Mouse (Mus musculus) c-Kit-positive CD71-positive TER-119-positive erythroid progenitor cells, embryonic 14.5 days (primary cell): ENCODE results near the gene Dgkg.

Experiments
- DNase-seq: peaks from one replicate; pipeline ENCODE4 v3.0.0-alpha.2; 2013; ENCODE audit warnings: low spot score

Gene Dgkg

DNA sequence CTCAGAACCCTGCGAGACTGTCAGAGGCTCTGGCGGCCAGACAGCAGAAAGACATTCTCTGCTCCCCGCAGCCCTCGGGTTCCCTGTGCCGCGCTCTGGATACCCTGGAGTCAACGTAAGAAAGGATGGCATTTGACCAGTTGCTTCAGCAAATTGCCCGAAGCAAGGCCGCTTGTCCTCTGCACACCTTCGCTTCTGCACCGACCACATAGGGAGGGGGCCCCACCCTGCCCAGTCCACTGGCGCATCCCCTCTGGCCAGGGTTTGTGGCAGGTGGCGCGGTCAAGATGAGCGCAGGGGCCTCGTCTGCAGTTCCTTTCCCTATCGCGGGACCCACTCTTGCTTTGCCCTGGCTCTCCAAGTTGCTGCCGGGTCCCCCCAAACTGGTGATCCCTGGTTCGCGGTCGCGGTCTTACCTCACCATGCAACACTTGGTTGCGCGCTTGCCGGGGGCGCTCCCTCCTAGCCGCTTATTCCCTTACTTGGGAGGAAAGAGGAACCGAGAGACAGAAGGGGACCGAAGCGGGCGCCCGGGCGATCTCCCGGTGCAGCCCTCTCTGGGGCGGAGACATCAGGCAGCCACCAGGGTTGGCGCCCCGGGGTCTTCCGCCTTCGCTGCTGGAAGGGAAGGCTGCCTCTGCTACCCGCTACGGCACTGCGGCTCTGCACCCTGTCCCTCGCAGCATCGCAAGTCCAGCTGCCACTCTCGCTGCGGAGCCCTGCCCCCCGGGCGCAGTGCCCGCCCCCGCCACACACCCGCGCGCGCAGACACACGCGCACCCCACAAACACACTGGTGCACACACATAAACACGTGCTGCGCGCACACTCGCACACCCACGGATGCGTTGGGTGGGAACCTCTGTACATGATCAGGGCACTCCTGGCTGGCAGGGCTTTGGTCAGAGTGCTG lies at the start of gene Dgkg:
Gene Dgkg, minus strand, starts transcription at position 689 of the 912 bp plus-strand sequence.
- no peak for DNase-seq

DNA sequence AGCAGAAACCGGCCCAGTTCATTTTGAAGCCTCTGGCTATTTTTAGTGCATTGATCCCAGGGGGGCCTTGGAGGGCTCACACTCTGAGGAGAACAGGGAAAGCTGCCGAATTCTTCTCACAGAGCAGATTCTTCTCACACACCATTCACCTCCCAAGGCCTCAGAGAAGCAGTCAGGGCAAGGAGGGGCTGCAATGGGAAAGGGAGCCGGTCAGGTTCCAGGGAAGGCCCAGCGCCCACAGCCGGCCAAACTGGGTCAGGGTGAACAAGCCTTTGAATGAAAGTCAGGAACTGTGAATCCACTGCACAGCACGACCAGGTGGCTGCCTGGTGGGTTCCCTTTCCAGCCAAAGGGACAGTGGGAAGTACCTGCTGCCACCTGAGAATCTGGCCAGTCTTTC lies 47.9 kb upstream of the Dgkg start:
- DNase-seq, result no peak

DNA sequence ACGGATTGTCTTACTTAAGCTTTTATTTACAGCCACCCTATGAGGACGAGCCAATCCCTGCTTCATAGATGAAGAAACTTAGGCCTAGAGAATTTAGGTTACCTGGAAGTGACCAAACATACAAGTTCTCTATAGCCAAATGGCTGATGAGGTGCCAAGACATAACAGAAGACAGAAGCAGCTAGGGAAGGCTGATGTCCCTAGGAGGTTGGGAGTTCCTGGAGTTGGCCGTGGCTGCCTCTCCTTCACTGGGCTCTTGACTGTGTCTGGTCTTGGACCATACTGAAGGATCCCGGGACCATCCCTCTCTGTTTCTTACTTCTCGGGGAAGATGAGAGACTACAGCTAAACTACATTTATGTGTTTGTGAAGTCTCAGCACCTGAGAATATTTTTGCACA lies 47.1 kb upstream of the Dgkg start:
- no peak for DNase-seq

DNA sequence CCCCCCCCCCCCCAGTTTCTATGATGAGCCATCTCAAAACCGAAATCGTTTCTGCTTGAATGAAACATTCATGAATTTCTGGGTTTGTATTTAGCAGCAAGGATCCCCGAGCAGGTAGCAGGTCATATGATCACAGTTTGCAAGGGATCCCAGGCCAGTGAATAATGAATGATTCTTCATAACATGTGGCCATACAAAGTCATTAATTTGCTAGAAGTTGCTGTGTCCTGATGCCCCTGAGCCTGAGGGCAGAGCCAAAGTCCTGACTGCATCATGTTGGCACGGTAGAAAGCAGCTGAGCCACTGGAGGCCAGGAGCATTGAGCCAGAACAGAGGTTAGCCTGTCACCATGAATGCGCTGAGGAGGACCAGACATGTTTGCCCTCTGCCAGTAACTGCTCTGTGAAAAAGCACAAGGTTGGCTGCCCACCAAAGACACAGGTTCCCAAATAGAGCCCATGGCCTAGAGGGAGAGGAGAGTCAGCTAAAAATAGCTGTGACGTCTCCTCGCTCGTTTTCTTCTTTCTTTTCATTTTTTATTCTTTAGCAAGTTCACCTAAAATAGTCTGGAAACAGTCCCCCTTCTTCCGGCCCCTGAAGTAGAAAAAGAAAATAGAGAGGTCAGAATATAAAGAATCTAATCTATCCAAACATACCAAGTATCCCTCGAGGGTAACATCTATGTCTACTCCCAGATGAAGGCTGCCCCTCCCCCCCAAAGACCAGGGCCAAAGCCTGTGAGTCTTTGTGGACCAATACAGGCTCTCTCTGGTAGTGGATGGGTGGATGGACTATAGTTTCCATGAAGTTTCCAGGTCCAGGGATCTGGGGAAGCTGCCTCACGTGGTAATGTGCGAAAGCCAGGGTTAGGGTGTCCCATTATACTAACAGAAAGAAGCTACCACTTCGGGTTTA lies 42.1 kb upstream of the Dgkg start:
- DNase-seq, result no peak

DNA sequence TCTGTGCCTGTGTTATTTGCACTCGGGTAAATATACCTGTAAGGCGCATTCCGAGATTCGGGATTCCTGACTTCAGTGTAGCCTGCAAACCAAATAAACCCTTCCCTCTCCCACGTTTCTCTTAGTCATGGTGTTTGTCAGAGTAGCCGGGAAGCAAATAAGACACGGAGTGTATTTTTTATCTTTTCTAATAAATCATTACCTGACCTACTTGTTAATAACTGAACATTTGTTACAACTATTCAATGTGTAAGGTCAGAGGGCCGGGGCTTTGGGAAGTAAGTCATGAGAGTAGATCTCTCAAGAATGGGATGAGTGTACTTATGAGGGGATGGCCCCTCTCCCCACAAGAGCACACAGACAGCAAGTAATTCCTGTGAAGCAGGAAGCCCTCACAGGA lies 41.1 kb upstream of the Dgkg start:
- no peak for DNase-seq

DNA sequence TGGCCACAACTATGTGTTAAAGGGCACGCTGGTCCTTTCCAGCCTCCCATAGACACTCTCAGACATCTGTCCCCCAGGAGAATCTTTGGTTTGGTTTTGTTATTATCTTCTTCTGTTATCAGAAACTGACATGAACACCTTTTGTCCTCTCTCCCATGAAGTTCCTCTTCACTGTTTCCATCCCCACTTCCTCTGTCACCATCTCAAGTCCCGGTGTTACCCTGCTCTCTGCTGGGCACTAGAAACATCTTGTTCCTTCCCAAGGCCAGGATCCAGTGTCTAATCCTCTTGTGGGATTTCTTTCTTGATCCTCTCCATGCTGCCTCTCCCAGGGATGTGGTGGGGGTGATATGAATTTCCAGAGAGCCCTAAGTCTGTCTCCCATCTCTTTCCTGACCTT lies 32.6 kb upstream of the Dgkg start:
- DNase-seq, result no peak

DNA sequence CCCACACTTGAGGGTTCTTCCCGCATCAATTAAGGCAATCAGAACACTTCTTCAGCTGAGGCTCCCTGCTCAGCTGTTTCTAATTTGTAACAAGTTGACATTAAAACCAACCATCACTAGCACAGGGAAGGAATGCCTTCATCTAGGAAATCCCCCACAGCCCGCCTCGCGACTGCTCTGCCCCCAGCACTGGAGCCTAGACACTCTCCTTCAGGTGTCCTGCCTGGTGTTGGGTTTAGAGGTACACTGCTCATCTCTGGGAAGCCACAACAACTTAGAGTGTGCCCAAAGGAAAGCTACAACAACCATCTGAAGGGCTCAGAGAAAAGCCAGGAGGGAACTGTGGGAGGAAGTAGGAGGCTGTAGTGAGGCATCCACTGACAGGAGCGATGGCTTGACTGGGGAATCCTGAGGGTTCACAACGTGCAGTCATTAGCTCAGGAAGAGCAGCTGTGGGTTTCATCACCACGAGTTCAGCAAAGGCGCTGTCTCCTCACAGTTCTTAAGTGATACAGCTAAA lies 30.8 kb upstream of the Dgkg start:
- no peak for DNase-seq

DNA sequence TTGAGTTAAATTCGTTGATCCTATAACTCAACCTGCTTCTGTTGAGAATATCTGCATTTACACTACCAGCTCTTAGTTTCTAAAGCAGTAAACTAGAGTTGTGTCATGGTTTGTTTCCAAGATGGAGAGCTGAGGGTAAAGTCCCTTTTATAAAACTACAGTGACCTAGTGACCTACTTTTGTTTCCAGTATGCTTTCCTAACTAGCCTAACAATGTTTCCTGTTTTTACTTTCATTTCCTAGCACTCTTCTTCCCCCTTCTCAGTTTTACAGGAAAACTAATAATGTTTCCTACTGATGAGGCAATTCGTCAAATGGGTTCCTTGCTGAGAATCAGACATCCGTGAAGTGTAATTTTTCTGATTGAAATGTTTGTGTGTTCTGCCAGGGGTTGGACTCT lies 26.6 kb upstream of the Dgkg start:
- DNase-seq, result no peak

DNA sequence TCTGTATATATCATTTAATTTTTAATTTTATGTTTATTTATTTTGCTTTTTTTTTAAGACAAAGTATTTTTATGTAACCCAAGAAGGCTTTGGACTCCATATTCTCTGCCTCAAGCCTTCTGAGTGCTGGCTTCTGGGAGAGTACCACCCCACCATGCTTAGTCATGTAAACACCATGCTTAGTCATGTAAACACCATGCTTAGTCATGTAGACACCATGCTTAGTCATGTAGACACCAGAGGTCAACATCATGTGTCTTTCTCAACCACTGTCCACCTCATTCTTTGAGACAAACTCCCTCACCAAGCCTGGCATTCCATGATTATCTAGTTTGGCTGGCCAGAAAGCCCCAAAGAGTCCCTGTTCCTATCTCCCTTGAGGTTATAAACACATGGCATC lies 25.7 kb upstream of the Dgkg start:
- no peak for DNase-seq

DNA sequence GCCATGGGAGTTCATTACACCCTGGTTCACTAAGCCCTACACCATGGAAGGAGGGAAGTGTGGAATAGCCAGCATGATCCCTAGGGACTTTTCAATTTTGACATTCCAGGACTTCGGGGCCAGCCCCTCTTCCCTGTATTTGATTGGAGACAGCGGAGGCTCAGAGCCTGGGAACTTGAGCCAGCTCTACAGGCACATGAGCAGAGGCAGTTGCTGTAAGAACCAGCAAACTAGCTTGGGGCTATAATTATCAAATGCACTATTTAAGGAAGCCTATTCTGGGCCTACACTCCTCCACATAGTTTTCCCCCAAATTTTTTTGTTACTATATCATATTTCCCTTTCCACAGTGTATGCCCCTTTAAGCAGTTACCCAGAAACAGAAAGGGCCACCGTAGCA lies 22.6 kb upstream of the Dgkg start:
- no peak for DNase-seq

DNA sequence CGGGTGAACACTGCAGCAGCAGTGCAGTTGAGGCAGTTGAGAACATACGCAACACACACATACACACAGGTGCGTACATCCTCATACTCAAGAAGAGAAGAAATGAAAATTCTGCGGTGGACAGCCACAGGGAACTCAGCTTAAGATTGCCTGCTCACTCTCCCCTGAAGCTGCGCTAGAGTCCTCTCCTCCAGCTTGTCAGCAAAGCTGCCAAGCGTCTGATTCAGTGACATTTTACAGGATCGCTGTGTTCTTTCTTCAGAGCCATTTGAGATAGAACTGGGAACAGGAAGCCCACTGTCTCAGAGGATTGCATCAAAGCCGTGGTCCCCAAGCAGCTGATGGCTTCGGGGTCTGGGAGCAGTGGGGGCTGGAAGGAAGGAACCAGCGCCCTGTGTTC lies 17.6 kb upstream of the Dgkg start:
- DNase-seq, result no peak

DNA sequence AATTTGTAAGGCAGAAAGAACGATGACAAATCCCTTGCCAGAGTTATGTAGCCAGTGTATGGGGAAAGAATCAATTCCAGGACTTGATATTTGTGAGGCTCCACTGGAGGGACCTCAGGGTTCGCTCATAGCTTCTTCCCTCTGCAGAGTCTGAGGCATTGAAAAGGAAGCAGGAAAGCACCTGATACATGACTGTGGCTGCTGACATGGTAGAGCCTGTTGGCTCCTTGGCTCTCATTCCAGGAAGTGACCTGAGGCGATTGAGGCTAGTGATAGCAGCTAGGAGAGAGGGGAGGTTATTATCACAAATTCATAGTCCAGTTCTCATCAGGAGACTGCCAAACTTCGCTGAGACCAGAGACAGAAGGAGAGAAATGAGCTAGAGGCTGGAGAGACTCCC lies 17.1 kb upstream of the Dgkg start:
- no peak for DNase-seq

DNA sequence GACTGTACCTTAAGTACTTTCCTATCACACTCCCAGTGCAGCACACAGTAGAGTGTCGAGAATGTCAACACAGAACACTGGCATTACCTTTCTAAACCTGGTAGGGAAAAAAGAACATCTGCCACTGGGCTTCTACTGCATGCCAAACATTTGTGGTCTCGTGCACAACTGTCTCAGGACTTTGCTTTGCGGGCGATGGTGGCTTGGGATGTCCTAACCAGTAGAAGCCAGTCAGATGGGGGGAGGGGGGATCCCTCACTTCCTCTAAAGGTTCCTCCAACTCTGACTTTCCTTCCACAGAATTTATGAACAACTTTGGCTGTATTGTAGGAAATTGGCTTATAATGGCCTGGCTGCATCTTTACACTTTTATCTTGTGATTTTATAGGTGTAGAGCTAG lies 7.0 kb upstream of the Dgkg start:
- DNase-seq, result no peak

DNA sequence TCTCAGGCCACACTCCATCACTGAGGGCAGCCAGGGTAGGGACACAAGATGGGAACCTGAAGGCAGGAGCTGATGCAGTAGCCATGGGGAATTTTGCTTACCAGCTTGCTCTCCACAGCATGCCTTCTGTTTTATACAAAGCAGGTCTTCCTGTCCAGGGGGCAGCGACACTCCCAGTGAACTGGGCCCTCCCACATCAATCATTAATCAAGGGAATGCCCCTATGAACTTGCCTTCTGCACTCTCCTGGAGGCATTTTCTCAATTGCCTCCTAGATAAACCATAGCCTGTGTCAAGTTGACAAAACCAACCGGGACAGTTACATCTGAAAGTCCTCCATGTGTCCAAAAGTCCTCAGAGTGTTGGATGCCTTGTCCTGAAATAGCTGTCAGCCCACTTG lies 6.1 kb upstream of the Dgkg start:
- no peak for DNase-seq

DNA sequence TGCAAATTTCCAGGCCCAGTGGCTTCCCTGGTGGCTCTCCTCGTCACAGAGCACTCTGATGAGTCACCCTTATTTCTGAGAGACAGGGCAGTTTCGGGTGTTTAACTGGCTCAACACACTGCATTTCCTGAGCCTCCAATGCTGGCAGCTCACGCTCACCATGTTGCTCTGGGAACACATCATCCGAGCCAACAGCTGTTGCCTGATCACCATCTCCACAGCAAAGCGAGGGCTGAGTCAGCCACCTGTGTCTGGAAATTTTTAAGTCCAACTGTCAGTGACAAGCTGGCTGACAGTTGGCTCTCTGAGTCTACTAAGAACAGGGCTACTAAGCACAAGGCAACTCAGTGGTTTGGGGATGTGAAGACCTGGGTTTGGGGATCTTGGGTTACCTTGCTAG lies 4.1 kb upstream of the Dgkg start:
- DNase-seq, result no peak

DNA sequence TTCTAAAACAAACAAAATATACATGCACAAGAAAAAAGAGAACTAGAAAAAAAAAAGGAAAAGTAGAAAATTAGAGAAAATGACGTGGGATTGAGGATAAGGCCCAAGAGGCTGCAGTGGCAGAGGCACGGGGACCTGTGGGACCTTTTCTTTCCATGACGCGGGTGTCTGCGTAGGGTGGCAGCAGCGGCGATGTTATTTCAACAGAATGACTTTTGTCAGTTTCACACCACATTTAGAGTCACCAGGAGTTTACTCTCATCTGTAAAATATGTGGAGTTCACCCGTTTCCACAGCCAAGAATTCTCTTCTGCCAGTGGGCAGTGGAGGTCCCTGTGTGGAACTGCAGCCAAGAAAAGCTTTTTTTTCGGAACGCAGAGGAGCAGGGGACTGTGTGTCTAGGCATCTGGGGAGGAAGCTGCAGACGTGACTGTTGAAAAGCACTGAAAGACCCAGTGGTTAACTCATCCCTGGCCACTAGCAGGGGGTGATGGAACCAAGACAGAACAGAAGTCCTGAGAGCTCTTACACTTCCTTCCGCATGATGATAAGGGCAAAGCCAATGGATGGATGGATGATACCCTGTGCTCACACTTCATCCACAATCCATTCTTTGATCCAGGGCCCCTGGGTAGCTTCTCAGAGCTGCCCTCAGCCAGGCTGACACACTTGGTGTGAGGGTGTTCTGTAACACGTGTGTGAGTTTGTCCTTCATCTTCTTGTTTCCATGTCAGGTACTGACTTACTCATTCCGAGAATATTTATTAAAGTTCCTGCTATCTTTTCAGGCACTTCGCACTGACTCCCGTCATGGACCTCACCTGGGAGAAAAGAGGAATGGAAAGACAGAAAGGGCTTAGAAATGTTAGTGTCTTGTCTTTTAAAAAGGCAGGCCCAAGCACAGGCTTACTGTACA lies 1.1 kb upstream of the Dgkg start:
- DNase-seq, result no peak

DNA sequence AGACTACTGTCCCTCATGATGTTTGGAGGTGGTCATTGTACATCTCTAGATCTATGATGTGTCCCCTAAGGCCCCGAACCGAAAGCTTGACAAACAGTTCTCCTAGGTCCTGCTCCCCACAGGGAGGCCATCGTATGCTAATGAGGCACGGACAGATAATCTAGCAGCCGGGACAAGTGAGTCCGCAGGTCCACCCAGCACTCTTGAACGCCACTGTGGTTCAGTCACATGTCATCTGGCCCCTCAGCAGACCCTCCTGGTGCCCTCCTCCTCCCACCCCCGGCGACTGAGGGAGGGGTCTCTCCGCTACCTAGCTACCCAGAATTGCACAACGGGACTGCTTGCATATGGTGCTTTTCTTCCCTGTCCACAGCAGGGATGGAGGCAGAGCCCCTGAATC lies 1.2 kb downstream of the Dgkg start:
- no peak for DNase-seq

DNA sequence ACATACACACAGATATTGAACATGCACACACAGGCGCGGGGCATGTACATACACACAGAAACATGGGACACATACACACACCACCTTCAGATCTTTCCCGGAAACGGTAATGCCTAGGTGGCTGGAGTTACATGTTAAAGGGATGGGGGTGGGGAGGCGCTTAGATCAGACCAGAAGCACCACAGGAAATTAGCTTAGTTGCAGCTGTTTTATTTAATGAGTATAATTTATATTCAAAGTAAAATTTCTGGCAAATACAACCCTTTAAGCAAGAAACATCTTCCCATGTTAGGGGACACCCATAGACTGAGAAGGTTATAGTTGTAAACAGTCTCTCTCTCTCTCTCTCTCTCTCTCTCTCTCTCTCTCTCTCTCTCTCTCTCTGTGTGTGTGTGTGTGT lies 1.8 kb downstream of the Dgkg start:
- no peak for DNase-seq

DNA sequence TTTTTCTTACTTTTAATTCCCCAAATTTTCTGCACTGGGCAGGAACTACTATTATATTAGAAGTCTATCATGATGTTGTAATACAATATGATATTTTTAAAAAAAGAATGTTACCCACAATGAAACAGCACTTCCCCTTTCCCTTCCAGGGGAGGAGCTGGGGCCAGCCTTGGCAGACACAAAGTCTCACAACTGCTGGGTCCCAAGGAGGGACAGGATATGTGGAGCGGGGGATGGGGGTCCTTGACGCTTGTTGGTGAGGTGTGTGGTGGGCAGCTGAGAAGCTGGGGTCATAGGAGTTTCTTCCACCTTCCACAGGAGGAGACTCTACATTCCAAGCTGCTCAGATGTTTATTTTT lies 2.6 kb downstream of the Dgkg start:
- no peak for DNase-seq

DNA sequence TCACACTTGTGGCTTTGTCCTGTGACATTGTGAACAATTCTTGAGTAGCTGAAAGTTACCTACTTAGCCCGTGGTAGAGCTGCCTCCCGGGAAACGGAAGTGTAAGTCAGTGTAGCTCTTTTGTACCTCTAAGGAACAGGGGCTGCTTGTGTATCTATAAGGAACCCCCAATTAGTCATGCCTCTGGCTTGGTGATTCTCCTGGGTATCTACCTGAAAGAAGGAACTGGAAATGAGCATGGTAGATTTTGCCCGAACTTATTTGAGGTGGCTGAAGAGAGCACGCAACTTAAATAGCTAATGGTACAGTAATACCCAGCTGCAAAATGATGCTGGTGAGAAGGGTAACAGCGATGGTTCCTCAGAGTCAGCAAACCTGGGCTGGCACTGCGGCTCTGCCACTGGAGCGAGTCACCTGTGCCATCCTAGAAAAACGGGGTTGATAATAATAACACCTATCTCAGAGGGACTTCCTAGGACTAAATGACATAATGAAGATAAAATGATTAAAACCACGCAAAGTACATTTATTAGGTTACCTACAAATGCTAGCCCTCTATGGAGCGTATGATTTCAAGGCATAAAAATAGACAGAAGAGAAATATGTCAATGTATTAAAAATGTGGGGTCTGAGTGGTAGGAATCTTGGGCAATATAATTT lies 3.1 kb downstream of the Dgkg start:
- DNase-seq, result no peak

DNA sequence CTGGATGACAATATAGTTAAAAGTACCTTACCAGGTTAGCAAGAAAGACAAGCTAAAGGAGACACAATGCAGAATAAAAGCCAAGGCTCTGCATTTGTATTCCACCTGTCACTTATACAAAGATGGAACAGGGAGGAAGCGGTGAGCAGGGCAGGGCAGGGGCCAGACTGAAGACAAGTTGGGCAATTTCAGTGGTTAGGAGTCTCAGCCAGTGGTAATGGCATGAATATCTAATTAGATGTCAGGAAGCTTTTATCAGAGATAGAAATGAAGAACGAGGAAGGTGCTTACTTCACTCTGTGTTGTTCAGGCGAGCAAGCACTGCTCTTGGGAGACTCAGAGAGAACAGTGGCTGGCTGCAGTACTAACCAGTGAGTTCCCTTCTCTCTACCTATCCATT lies 5.8 kb downstream of the Dgkg start:
- no peak for DNase-seq
